Mouse (Mus musculus) heart, postnatal 25 days (tissue): ENCODE measurements around the gene Mbd4. TPM values are rescaled to one million over a fixed set of nuclear protein-coding genes. Genes with fewer than 3 reads are reported as not detected.
A peak's percentile ranks its signal among the peaks of the same experiment; 100 is the strongest.
"Not testable (repeated sequence)": the region's sequence is repeated elsewhere in the genome, so short reads cannot be mapped to it uniquely, and the experiment has no call there.

Experiments used
- DNase-seq: peaks from one replicate; pipeline ENCODE4 v3.0.0; 2022; ENCODE audit warnings: low spot score
- intact Hi-C: fragments of 180-260 bp; cut with DNase I; formaldehyde crosslinking; loops from one replicate; pipeline ENCODE4 v1.15.1; 2025
- total RNA-seq, 2 experiments: library from RNA; stranded (reverse); gene quantifications; 2 replicates each; pipeline ENCODE4 v1.2.3; 2021

Gene Mbd4
- 1 to 10 TPM in 1 of 2 experiments, under 1 TPM in 1; 0.95 to 1.2 TPM for total RNA-seq

GRCm38 (mm10) chr6:115853091-115853813 lies at the start of gene Mbd4, which contains the start of gene Ift122:
Mbd4 (minus strand) TSS chr6:115853371.
Ift122 (plus strand) TSS chr6:115853470.
- DNase-seq, result peak; percentile 98
- intact Hi-C loops, result loop anchor here (5.0 kb wide), 1 partner anchor 44 kb away; no protein-coding TSS in a partner anchor

- intact Hi-C loops, result loop anchor here (5.0 kb wide), 2 partner anchors 90 to 225 kb away; no protein-coding TSS in a partner anchor
- no peak for DNase-seq
These were observed 49.4 kb upstream of the Mbd4 start for GRCm38 (mm10) chr6:115902545-115902944.

- intact Hi-C loops, result loop anchor here (1.0 to 5.0 kb wide), 3 partner anchors 91 to 226 kb away; no protein-coding TSS in a partner anchor
These were observed 48.3 kb upstream of the Mbd4 start for GRCm38 (mm10) chr6:115901489-115901931.

GRCm38 (mm10) chr6:115901062-115901461 lies 47.9 kb upstream of the Mbd4 start:
- intact Hi-C loops, result loop anchor here (1.0 to 5.0 kb wide), 3 partner anchors 91 to 226 kb away; no protein-coding TSS in a partner anchor
- DNase-seq, result peak; percentile 62

More at GRCm38 (mm10) chr6:115901489-115901931, 48.3 kb upstream of the Mbd4 start:
- peak; percentile 60 for DNase-seq

GRCm38 (mm10) chr6:115897926-115898520 lies 44.9 kb upstream of the Mbd4 start:
- intact Hi-C loops, result loop anchor here (5.0 kb wide), 1 partner anchor 46 kb away; the partner anchor contains the start of genes Ift122 and Mbd4

GRCm38 (mm10) chr6:115897117-115897516 lies 43.9 kb upstream of the Mbd4 start:
- intact Hi-C loops, result loop anchor here (5.0 kb wide), 1 partner anchor 45 kb away; the partner anchor contains the start of genes Ift122 and Mbd4

More at GRCm38 (mm10) chr6:115897926-115898520, 44.9 kb upstream of the Mbd4 start:
- DNase-seq, result no peak

GRCm38 (mm10) chr6:115896346-115896745 lies 43.2 kb upstream of the Mbd4 start:
- DNase-seq, result no peak
- intact Hi-C loops, result loop anchor here (5.0 kb wide), 1 partner anchor 44 kb away; the partner anchor contains the start of genes Ift122 and Mbd4

More at GRCm38 (mm10) chr6:115897117-115897516, 43.9 kb upstream of the Mbd4 start:
- peak; percentile 66 for DNase-seq

- intact Hi-C loops, result no loop called here
- no peak for DNase-seq
These were observed 39.2 kb upstream of the Mbd4 start for GRCm38 (mm10) chr6:115892363-115892762.

- intact Hi-C loops, result no loop called here
- DNase-seq, result no peak
These were observed 38.4 kb upstream of the Mbd4 start for GRCm38 (mm10) chr6:115891497-115892061.

- intact Hi-C loops, result no loop called here
- DNase-seq, result no peak
These were observed 37.9 kb upstream of the Mbd4 start for GRCm38 (mm10) chr6:115891061-115891460.

- intact Hi-C loops, result no loop called here
These were observed 37.4 kb upstream of the Mbd4 start for GRCm38 (mm10) chr6:115890601-115891000.

GRCm38 (mm10) chr6:115888296-115888695 lies 35.1 kb upstream of the Mbd4 start:
- intact Hi-C loops, result no loop called here

More at GRCm38 (mm10) chr6:115890601-115891000, 37.4 kb upstream of the Mbd4 start:
- no peak for DNase-seq

GRCm38 (mm10) chr6:115886894-115887293 lies 33.7 kb upstream of the Mbd4 start:
- no peak for DNase-seq
- intact Hi-C loops, result no loop called here

More at GRCm38 (mm10) chr6:115888296-115888695, 35.1 kb upstream of the Mbd4 start:
- no peak for DNase-seq

- DNase-seq, result no peak
- intact Hi-C loops, result no loop called here
These were observed 30.8 kb upstream of the Mbd4 start for GRCm38 (mm10) chr6:115884018-115884417.

- intact Hi-C loops, result no loop called here
- peak; percentile 33 for DNase-seq
These were observed 27.6 kb upstream of the Mbd4 start for GRCm38 (mm10) chr6:115880751-115881150.

GRCm38 (mm10) chr6:115879736-115880135 lies 26.6 kb upstream of the Mbd4 start:
- no peak for DNase-seq
- intact Hi-C loops, result no loop called here

GRCm38 (mm10) chr6:115878694-115879093 lies 25.5 kb upstream of the Mbd4 start:
- intact Hi-C loops, result no loop called here
- DNase-seq, result no peak

- intact Hi-C loops, result no loop called here
- no peak for DNase-seq
These were observed 24.1 kb upstream of the Mbd4 start for GRCm38 (mm10) chr6:115877239-115877638.

- intact Hi-C loops, DNase-seq: not testable (repeated sequence)
These were observed 18.1 kb upstream of the Mbd4 start for GRCm38 (mm10) chr6:115871318-115871717.

- DNase-seq, intact Hi-C loops: not testable (repeated sequence)
These were observed 14.0 kb upstream of the Mbd4 start for GRCm38 (mm10) chr6:115867157-115867556.
